Mouse (Mus musculus) spleen, adult 10 weeks (tissue): ENCODE results near the gene Snx19. TPM values are rescaled to one million over a fixed set of nuclear protein-coding genes. Genes with fewer than 3 reads are reported as not detected.

Experiments
- polyA plus RNA-seq: library from polyadenylated mRNA; stranded (reverse); fragments of 350-450 nt; fragmentation: Illumina TruSeq; extraction: RNeasy Lipid Tissue Mini Kit (QIAGEN cat#74804); gene quantifications from one replicate; pipeline ENCODE4 v1.2.3, GENCODE M21; 2015; ENCODE audit warnings: low replicate concordance; ENCODE audit not compliant: insufficient read depth

Gene Snx19
- polyA plus RNA-seq, result 22.6 TPM

DNA sequence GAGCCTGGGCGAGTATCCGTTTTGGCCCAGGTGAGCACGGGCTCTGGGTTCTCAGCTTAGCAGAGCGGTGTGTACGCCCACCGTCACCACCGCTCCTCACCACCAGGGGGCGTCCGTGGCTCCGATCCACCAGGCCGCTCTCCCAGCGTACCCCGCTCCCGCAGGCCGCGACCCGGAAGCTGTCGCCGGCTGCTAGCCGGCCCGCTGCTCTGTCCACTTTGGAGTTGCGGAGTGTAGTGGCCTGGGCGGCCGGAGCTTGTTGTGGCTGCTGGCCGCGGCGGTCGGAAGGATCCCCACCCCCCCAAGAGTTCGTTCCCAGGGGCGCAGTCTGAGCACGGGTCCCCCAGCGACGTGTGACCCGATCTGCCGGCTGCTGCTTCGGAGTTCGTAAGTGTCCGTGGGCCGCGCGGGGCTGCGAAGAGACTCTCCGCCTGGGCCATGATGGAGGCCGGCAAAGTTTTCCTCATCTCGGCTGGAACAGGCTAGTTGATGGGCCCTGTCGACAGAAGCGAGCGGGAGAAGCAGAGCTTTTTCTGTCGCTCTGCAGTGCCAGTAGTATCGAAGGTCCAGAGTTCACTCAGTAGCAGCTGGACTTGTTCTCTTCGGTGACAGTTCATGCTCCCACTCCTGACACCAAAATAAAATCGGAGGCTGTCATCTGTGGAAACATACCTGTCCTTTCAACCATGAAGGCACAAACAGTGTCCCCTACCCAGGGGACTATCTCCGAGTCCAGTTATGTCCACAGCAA lies at the start of gene Snx19:
Snx19 (plus strand) TSS at position 227 of the 751 bp plus-strand sequence.

